Mouse (Mus musculus) kidney, adult 2 months (tissue): ENCODE measurements at regions not wholly inside any gene's neighbourhood (a gene's known extent, or its start where the extent isn't known, plus 50 kb on each side); places are given as distances from the start of the nearest gene placed in this dataset.
"Not testable (repeated sequence)": the region's sequence is repeated elsewhere in the genome, so short reads cannot be mapped to it uniquely, and the experiment has no call there.

ENCODE experiments used
- DNase-seq: peaks from one replicate; pipeline ENCODE4 v3.0.0; 2021
- H3K27ac ChIP-seq: fragments of 200-500 bp; 2 replicates; pipeline ENCODE4 v1.5.1; 2012; ENCODE audit warnings: low read depth, low read length, control low read depth, inconsistent platforms; ENCODE audit not compliant: insufficient read depth
- H3K27me3 ChIP-seq: fragments of 200-500 bp; replicated peaks from 2 replicates; pipeline ENCODE4 v1.6.1; 2012; ENCODE audit warnings: mild to moderate bottlenecking, moderate library complexity, low read length, inconsistent platforms; ENCODE audit not compliant: control insufficient read depth, insufficient read depth
- H3K36me3 ChIP-seq: fragments of 200-500 bp; 2 replicates; pipeline ENCODE4 v1.6.1; 2012; ENCODE audit warnings: mild to moderate bottlenecking, moderate library complexity, low read length, inconsistent platforms; ENCODE audit not compliant: control insufficient read depth, insufficient read depth
- H3K4me1 ChIP-seq: fragments of 200-500 bp; 2 replicates; pipeline ENCODE4 v1.6.1; 2011; ENCODE audit warnings: low read length; ENCODE audit not compliant: control insufficient read depth, insufficient read depth
- H3K4me3 ChIP-seq: fragments of 200-500 bp; 2 replicates; pipeline ENCODE4 v1.5.1; 2011; ENCODE audit warnings: mild to moderate bottlenecking, low read depth, low read length, control low read depth; ENCODE audit not compliant: insufficient read depth
- CTCF ChIP-seq: fragments of 200-500 bp; conservative IDR thresholded peaks from 2 replicates; pipeline ENCODE4 v1.5.1; 2011; ENCODE audit warnings: low read depth, mild to moderate bottlenecking, control low read depth, low read length, moderate library complexity, mixed read lengths; ENCODE audit not compliant: insufficient read depth, insufficient read length
- POLR2A ChIP-seq: fragments of 200-500 bp; IDR thresholded peaks from one replicate; pipeline ENCODE4 v1.6.1; 2011; ENCODE audit warnings: low read depth, low read length, control low read depth
- WGBS: fragments of 180-500 bp; shearing (Covaris S2); methylation state at CpG from one replicate; pipeline ENCODE4 v1.1.7; 2018; 5-methylcytosine and 5-hydroxymethylcytosine counted together

DNA sequence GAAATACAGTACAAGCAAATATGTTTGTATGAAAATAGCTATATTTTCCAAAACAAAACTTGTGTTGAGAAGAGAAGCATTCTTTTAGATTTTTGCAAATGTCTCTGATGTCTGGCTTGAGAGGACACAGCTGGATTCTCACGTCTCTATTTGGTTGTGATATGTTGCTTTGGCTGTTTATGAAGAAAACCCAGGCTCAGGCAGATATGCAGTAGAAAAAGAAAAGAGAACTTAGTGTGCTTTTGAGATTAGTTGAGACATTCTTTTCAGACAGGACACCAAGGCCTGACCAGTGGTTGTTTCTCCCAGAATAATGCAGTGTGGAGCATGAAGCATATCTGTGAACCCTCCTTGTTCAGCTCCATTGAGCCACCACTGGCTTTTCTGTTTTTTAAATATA lies 178.8 kb upstream of the Mamld1 start:
- DNase-seq, result peak; percentile 4
- H3K27ac ChIP-seq, result no peak overlapping the region; the same call in 1 of the 2 replicates
- no peaks in the 10 kb centered on the region for H3K27me3 ChIP-seq
- WGBS, result 69% methylated on average over 1 of the region's 1 CpGs
- TF ChIP-seq POLR2A (no peak), CTCF (no peak)
- no peaks in the 10 kb centered on the region for H3K4me1 ChIP-seq
- H3K36me3 ChIP-seq, result no peaks in the 10 kb centered on the region
- H3K4me3 ChIP-seq, result no peak overlapping the region

DNA sequence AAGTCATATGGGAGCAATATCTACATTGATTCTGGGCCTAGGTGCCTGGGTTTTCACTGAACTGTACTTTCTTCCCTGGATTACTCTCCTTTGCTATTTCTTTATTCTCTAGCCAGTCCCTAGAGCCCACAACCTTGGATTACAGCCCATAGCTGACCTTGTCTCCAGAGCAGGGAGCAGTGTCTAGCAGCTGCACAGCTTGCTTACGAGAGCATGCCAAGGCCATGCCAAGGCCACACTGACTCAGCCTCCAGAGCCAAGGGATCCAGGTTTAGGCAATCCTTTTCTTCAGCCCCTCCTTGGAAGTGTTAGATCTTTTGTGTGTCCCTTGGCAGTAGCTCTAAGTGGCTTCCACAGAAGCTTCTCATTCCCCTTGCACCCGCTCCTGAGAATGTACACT lies 168.7 kb upstream of the Mamld1 start:
- Histone ChIP-seq H3K4me3 (no peak overlapping the region), H3K27me3 (no peaks in the 10 kb centered on the region), H3K27ac (no peak overlapping the region), H3K4me1 (no peaks in the 10 kb centered on the region), H3K36me3 (no peaks in the 10 kb centered on the region)
- no peak for TF ChIP-seq CTCF
- no peak for TF ChIP-seq POLR2A
- no peak for DNase-seq
- WGBS, result 91% methylated on average over 2 of the region's 2 CpGs

- no peak overlapping the region for H3K4me3 ChIP-seq
- H3K4me1 ChIP-seq, result no peaks in the 10 kb centered on the region
- no peak overlapping the region for H3K27ac ChIP-seq
- TF ChIP-seq POLR2A (no peak), CTCF (no peak)
- H3K27me3 ChIP-seq, result no peaks in the 10 kb centered on the region
- WGBS, result 48% methylated on average over 2 of the region's 2 CpGs
- DNase-seq, result no peak
- no peaks in the 10 kb centered on the region for H3K36me3 ChIP-seq
Observed at GRCm38 (mm10) chrX:70883461-70883860, 166.6 kb upstream of the Mamld1 start.

- WGBS, result 75% methylated on average over 2 of the region's 2 CpGs
- no peaks in the 10 kb centered on the region for H3K27me3 ChIP-seq
- TF ChIP-seq CTCF (no peak), POLR2A (no peak)
- H3K4me1 ChIP-seq, result no peaks in the 10 kb centered on the region
- no peak for DNase-seq
- no peaks in the 10 kb centered on the region for H3K36me3 ChIP-seq
- no peak overlapping the region for H3K4me3 ChIP-seq
- H3K27ac ChIP-seq, result no peak overlapping the region
Observed at GRCm38 (mm10) chrX:70894517-70894916, 155.5 kb upstream of the Mamld1 start.

- no peak overlapping the region for H3K4me3 ChIP-seq
- no peak overlapping the region for H3K27ac ChIP-seq
- no peak for TF ChIP-seq POLR2A
- TF ChIP-seq CTCF, result no peak
- no peak for DNase-seq
- H3K4me1 ChIP-seq, result no peaks in the 10 kb centered on the region
- WGBS, result 71% methylated on average over 4 of the region's 4 CpGs
- no peaks in the 10 kb centered on the region for H3K36me3 ChIP-seq
- H3K27me3 ChIP-seq, result no peaks in the 10 kb centered on the region
Observed at GRCm38 (mm10) chrX:70895554-70895953, 154.5 kb upstream of the Mamld1 start.

GRCm38 (mm10) chrX:70897110-70897721 lies 152.8 kb upstream of the Mamld1 start:
- Histone ChIP-seq H3K4me3 (no peak overlapping the region), H3K36me3 (no peaks in the 10 kb centered on the region), H3K27me3 (no peaks in the 10 kb centered on the region), H3K4me1 (no peaks in the 10 kb centered on the region), H3K27ac (no peak overlapping the region)
- no peak for TF ChIP-seq CTCF
- DNase-seq, result peak; percentile 3
- 61% methylated on average over 2 of the region's 2 CpGs for WGBS

DNA sequence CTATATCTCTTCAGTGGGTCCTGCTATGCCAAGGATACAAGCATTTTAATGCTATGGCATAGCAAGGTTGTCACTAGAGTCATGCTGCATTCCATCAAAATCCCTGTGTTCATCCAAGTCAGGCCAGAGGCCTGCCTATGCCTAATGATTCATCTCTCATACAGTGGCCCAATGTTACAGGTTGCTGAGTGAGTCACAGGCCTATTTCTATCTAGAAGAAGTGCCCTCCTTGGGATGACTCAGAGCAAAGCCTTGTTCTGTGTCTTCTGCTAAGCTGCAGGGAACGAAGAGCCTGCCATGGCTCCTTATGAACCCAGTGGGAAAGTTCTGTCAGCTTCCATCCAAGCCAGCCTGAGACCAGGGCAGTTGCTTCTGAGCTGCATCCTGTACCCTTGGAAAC lies 151.2 kb upstream of the Mamld1 start:
- H3K27me3 ChIP-seq, H3K27ac ChIP-seq, H3K4me3 ChIP-seq, DNase-seq, H3K4me1 ChIP-seq, H3K36me3 ChIP-seq: not testable (repeated sequence)
- WGBS, result 87% methylated on average over 1 of the region's 1 CpGs
